Mouse (Mus musculus) midbrain, embryonic 11.5 days (tissue): Measurements from ENCODE around the gene Ldlrad3. TPM values are rescaled to one million over a fixed set of nuclear protein-coding genes. Genes with fewer than 3 reads are reported as not detected.

Source experiments
- ATAC-seq: fragments of 200-750 bp; cut with Nextera tagmentation; 2 replicates; pipeline ENCODE4 v1.8.0; 2017; ENCODE audit warnings: moderate TSS enrichment, moderate library complexity; ENCODE audit not compliant: low FRiP score
- DNase-seq: peaks from one replicate; pipeline ENCODE4 v3.0.0; 2015; ENCODE audit warnings: low spot score; ENCODE audit errors: missing footprints
- H3K27ac ChIP-seq: fragments of 300-500 bp; sonication (generic); 2 replicates; pipeline ENCODE4 v1.5.1; 2014; ENCODE audit warnings: low read depth, low read length
- H3K27me3 ChIP-seq: fragments of 300-500 bp; sonication (generic); 2 replicates; pipeline ENCODE4 v1.6.1; 2014; ENCODE audit warnings: mild to moderate bottlenecking, low read length, moderate library complexity, mixed read lengths; ENCODE audit not compliant: control insufficient read depth, insufficient read depth
- H3K36me3 ChIP-seq: fragments of 300-500 bp; sonication (generic); 2 replicates; pipeline ENCODE4 v1.6.1; 2014; ENCODE audit warnings: mild to moderate bottlenecking, low read length, moderate library complexity, mixed read lengths; ENCODE audit not compliant: control insufficient read depth, insufficient read depth
- H3K4me1 ChIP-seq: fragments of 300-500 bp; sonication (generic); 2 replicates; pipeline ENCODE4 v1.6.1; 2014; ENCODE audit warnings: low read length; ENCODE audit not compliant: control insufficient read depth, insufficient read depth
- H3K4me2 ChIP-seq: fragments of 300-500 bp; sonication (generic); 2 replicates; pipeline ENCODE4 v1.6.1; 2014; ENCODE audit warnings: mild to moderate bottlenecking, moderate library complexity
- H3K4me3 ChIP-seq: fragments of 300-500 bp; sonication (generic); 2 replicates; pipeline ENCODE4 v1.5.1; 2014; ENCODE audit warnings: low read depth, low read length
- H3K9ac ChIP-seq: fragments of 300-500 bp; sonication (generic); 2 replicates; pipeline ENCODE4 v1.6.1; 2014; ENCODE audit warnings: low read length
- H3K9me3 ChIP-seq: fragments of 300-500 bp; sonication (generic); 2 replicates; pipeline ENCODE4 v1.6.1; 2016; ENCODE audit warnings: low read length; ENCODE audit not compliant: control insufficient read depth
- WGBS: fragments of 180-500 bp; shearing (Covaris S2); extraction: QIAGEN DNeasy Blood & Tissue Kit; methylation state at CpG from one replicate; pipeline ENCODE4 v1.1.7; 2014; 5-methylcytosine and 5-hydroxymethylcytosine counted together
- polyA plus RNA-seq: library from polyadenylated mRNA; unstranded; fragments of >200 nt; fragmentation: Nextera tagmentation; extraction: Ambion mirVana; gene quantifications from 2 replicates; pipeline ENCODE4 v1.2.1, GENCODE M21; 2014

Ldlrad3 gene
- polyA plus RNA-seq, 1 experiment from 2014 or later = 53.1 TPM

DNA sequence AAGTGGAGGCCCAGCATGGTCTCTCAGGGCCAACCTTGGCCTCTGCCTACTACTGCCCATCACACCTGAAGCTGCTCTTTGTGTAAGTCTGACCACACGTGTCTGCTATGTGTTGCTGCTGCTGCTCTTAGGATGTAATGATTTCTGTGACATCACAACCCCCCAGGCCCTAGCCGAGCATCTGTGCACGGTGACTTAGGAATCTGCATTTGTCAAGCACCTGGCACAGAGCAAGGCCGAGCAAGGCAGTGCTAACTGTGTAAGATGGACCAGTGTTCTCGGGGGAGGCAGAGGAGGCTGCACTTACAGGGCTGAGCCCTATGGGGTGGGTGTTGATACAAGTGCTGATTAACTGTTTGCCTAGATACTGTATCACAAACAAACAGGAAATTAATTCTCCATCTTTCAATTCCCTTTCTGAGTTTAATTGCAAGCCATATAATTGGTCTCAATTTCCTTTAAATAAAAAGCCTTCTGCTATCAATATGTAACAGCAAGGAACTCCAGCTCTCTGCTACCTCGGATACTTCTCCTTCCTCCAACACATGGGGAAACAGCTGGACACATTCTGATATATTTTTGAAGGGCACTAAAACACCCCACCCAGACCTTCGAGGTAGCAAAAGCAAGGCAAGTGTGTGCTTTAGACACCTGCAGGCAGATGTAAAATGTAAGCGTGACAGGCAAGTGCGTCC lies 152.2 kb downstream of the Ldlrad3 start:
- no peak for ATAC-seq
- no peaks in the 10 kb centered on the region for H3K36me3 ChIP-seq
- H3K9me3 ChIP-seq = no peaks in the 10 kb centered on the region
- WGBS = 75% methylated on average over 9 of the region's 9 CpGs
- H3K4me1 ChIP-seq = peaks cover 5% of the 10 kb centered on the region; the same call in 1 of the 2 replicates
- H3K27me3 ChIP-seq = no peaks in the 10 kb centered on the region
- H3K27ac ChIP-seq = no peak overlapping the region
- no peak for DNase-seq
- H3K4me2 ChIP-seq = no peak overlapping the region
- no peak overlapping the region for H3K9ac ChIP-seq
- no peak overlapping the region for H3K4me3 ChIP-seq

DNA sequence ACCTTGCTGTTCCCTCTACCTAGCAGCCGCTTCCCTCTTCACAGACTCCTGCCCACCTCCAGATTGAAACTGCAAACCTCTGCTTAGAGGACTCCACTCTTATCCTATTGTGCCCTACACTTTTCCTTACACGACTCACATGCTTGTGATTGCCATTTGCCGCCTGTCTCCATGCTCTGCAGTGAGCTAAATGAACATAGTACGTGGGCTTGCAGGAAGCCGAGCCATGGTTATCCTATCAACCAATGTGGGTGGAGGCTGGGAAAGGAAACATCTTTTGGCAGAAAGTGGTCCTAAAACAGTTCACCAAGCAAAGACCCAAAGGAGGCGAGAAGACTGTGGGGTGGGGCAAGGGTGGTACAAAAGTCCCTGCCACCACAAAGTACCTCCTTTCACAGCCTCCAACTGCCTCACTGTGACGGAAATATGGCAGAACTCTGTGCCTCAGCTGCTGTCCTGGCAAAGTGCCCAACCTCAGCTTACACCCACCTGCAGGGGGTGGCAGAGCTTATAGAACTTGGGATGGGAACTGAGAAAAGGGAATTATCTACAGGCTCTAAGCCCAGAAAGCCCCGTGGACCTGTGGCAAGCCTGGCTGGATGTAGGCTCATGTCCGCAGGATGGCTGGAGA lies 153.4 kb downstream of the Ldlrad3 start:
- Histone ChIP-seq H3K9me3 (no peaks in the 10 kb centered on the region), H3K4me1 (peaks cover 3% of the 10 kb centered on the region; the same call in 1 of the 2 replicates), H3K36me3 (no peaks in the 10 kb centered on the region), H3K27me3 (no peaks in the 10 kb centered on the region), H3K4me3 (no peak overlapping the region), H3K4me2 (no peak overlapping the region), H3K27ac (no peak overlapping the region), H3K9ac (no peak overlapping the region)
- no peak for ATAC-seq
- 85% methylated on average over 9 of the region's 9 CpGs for WGBS
- DNase-seq = no peak

DNA sequence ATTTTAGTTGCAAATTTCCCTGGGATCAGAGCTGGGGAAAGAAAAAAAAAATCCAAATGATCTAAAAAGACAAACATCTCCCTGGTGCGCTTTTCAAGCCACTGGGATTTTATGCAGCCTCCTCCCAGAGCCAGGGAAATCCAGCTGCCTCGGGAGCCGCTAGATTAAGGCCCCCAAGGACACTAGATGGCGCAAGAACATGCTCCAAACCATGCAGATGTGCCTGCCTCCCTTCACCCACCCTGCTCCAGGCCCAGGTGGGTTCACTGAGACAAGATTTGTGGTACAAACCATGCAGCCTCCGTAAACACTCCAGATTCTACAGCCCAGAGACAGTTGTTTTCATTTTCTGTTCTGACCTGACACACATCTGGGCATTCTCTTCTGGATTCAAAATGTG lies 155.5 kb downstream of the Ldlrad3 start:
- Histone ChIP-seq H3K27me3 (no peaks in the 10 kb centered on the region), H3K4me2 (no peak overlapping the region), H3K9ac (no peak overlapping the region), H3K9me3 (no peaks in the 10 kb centered on the region), H3K4me3 (no peak overlapping the region), H3K36me3 (no peaks in the 10 kb centered on the region), H3K4me1 (no peaks in the 10 kb centered on the region; the same call in 1 of the 2 replicates), H3K27ac (no peak overlapping the region)
- WGBS = 29% methylated on average over 5 of the region's 5 CpGs
- DNase-seq (no peak), ATAC-seq (peak; percentile 68; the same call in 1 of the 2 replicates)

DNA sequence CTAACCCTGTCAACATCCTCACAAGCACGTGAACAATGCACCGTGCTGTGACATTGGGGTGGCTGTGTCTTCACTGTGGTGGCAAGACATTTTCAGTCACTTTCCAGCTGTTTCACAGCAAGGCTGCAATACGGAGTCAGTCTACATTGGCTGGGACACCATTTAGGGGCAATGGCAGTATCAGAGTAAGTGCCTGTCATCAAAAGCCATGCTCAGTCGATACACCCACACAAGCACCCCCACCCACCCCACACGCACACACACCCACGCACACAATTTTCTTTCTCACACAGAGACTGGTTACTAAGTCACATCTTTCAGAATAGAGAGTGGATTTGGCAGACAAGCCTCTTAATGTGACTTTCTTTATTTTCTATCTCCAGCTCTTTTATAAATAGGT lies 156.0 kb downstream of the Ldlrad3 start:
- ATAC-seq = no peak
- Histone ChIP-seq H3K4me1 (no peaks in the 10 kb centered on the region; the same call in 1 of the 2 replicates), H3K27ac (no peak overlapping the region)

DNA sequence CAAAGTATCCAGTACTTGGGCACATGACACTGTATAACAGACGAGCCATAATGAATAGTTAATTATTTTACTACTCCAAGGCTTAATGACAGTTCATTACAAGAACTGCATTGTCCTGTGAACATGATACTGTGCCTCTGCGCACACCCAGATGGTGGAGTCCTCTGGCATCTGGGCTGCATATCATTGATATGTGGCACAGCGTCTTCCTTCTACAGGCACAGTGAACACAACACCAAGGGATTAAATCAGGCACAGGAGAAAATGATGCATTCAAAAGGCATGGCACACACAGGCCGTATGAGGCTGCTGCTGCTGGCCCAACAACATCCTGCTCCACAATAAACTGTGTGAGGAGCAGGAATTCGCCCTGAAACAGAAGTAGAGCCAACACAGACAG lies 156.5 kb downstream of the Ldlrad3 start:
- Histone ChIP-seq H3K27me3 (no peaks in the 10 kb centered on the region), H3K27ac (no peak overlapping the region), H3K4me1 (no peaks in the 10 kb centered on the region; the same call in 1 of the 2 replicates), H3K4me3 (no peak overlapping the region), H3K9me3 (no peaks in the 10 kb centered on the region), H3K9ac (no peak overlapping the region), H3K36me3 (no peaks in the 10 kb centered on the region), H3K4me2 (no peak overlapping the region)
- DNase-seq (no peak), ATAC-seq (no peak)
- WGBS = 84% methylated on average over 5 of the region's 5 CpGs

More for the DNA sequence above, 156.0 kb downstream of the Ldlrad3 start:
- Histone ChIP-seq H3K36me3 (no peaks in the 10 kb centered on the region), H3K4me3 (no peak overlapping the region), H3K27me3 (no peaks in the 10 kb centered on the region), H3K9ac (no peak overlapping the region), H3K9me3 (no peaks in the 10 kb centered on the region), H3K4me2 (no peak overlapping the region)
- DNase-seq = no peak
- WGBS = 93% methylated on average over 6 of the region's 6 CpGs

DNA sequence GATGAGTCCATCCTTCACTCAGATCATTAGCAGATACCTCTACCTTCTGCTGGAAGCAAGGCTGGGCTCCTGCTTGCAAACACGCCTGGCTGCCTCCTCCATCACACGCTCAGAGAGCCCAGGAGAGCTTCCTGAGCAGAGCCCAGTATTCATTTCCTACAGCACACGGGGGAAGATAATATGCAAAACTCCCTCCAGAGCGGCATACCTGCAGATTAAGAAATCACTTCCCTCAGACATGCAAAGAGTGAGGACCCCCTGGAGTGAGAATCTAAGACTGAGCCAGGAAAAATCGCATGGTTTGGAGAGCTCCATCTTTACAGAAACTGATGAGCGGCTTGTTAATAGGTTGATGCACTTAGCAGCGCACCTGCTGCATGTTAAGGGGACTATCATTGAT lies 158.9 kb downstream of the Ldlrad3 start:
- no peaks in the 10 kb centered on the region for H3K9me3 ChIP-seq
- H3K4me1 ChIP-seq = no peaks in the 10 kb centered on the region
- H3K4me2 ChIP-seq = no peak overlapping the region
- WGBS = 75% methylated on average over 7 of the region's 7 CpGs
- H3K27ac ChIP-seq = no peak overlapping the region
- no peak overlapping the region for H3K9ac ChIP-seq
- no peaks in the 10 kb centered on the region for H3K36me3 ChIP-seq
- H3K4me3 ChIP-seq = no peak overlapping the region
- no peaks in the 10 kb centered on the region for H3K27me3 ChIP-seq
- ATAC-seq = no peak
- DNase-seq = no peak

DNA sequence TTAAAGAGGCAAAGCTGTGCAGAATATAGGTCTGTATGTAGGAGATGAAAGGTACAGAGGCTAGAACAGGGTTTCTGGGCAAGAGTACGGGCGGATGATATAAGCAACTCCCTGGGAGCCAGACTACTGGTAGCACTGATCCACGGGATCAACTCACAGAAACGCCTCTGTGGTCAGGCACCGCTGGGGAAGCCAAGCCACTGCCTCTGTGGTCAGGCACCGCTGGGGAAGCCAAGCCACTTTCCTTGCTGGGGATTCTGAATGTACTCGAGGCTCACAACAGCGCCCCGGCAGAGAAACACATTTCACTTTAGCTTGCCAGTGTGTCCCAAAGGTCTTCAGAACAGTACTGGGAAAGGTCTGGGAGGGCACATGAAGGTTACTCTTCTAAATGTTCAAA lies 160.0 kb downstream of the Ldlrad3 start:
- DNase-seq (no peak), ATAC-seq (no peak)
- Histone ChIP-seq H3K9me3 (no peaks in the 10 kb centered on the region), H3K4me1 (peaks cover 10% of the 10 kb centered on the region), H3K4me3 (no peak overlapping the region), H3K9ac (no peak overlapping the region), H3K4me2 (no peak overlapping the region), H3K36me3 (no peaks in the 10 kb centered on the region), H3K27ac (no peak overlapping the region), H3K27me3 (no peaks in the 10 kb centered on the region)
- 91% methylated on average over 9 of the region's 9 CpGs for WGBS

DNA sequence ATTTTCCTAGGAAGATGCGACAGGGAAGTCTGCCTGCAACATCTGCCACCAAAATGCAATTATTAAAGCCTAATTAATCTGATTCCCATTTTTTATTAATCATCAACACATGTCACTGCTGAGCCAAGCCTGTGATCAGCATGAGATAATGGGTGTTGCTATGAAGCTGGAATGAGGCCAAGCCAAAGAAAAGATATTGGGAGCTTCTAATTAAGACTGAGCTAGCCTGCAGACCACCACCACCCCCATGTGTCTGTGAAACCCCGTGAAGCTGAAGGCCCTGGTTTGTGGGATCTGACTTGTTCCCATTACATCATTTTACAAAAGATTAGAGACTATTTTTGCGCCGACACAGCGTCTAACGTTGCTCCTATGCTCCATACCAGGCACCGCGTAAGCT lies 161.7 kb downstream of the Ldlrad3 start:
- H3K9ac ChIP-seq = no peak overlapping the region
- WGBS = 92% methylated on average over 8 of the region's 8 CpGs
- no peaks in the 10 kb centered on the region for H3K36me3 ChIP-seq
- ATAC-seq = no peak
- no peak for DNase-seq
- H3K9me3 ChIP-seq = no peaks in the 10 kb centered on the region
- H3K4me1 ChIP-seq = peaks cover 15% of the 10 kb centered on the region
- no peak overlapping the region for H3K4me2 ChIP-seq
- no peak overlapping the region for H3K4me3 ChIP-seq
- H3K27me3 ChIP-seq = no peaks in the 10 kb centered on the region
- no peak overlapping the region for H3K27ac ChIP-seq

DNA sequence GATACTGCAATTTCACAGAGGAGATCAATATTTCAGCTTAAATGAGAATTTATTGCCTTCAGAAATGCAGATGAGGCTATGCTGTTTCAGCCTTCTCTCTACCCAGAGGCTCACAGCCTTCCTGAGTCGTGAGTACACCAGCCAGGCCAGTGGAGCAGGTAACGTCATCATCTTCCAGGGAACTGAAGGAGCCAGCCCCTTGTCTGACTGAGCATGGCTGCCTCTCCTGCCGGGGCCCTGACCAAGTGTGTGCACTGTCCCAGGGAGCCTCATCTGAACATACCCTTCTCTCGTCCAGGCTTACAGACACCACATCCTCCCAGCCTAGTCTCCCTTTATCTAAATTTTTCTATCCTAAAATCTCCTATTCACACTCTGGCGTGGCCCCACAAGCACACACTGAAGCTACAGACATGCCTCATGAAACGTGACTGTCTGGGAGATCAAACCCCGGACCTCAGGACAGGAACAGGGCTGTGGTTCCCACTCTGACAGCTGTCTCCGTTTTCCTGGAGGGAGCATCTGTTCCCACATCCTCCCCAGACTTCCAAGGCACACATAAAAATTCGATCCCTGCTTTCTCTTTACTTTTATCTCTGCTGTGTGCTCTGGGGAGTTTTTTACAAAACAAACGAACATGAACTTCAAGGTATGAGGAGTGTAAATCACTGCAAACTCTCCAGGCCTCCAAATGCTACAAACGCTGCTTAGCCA lies 164.7 kb downstream of the Ldlrad3 start:
- Histone ChIP-seq H3K27ac (peak overlapping the region; percentile 40), H3K4me3 (no peak overlapping the region), H3K4me2 (no peak overlapping the region), H3K4me1 (peaks cover 15% of the 10 kb centered on the region), H3K36me3 (no peaks in the 10 kb centered on the region), H3K9ac (no peak overlapping the region), H3K27me3 (no peaks in the 10 kb centered on the region), H3K9me3 (no peaks in the 10 kb centered on the region)
- WGBS = 60% methylated on average over 11 of the region's 11 CpGs
- DNase-seq (no peak), ATAC-seq (peak; percentile 41; the same call in 1 of the 2 replicates)
